Mouse (Mus musculus): ENCODE measurements around the gene L3mbtl1.
A peak's percentile ranks its signal among the peaks of the same experiment; 100 is the strongest.
"Not testable (repeated sequence)": the region's sequence is repeated elsewhere in the genome, so short reads cannot be mapped to it uniquely, and the experiment has no call there.

The L3mbtl1 gene

DNA sequence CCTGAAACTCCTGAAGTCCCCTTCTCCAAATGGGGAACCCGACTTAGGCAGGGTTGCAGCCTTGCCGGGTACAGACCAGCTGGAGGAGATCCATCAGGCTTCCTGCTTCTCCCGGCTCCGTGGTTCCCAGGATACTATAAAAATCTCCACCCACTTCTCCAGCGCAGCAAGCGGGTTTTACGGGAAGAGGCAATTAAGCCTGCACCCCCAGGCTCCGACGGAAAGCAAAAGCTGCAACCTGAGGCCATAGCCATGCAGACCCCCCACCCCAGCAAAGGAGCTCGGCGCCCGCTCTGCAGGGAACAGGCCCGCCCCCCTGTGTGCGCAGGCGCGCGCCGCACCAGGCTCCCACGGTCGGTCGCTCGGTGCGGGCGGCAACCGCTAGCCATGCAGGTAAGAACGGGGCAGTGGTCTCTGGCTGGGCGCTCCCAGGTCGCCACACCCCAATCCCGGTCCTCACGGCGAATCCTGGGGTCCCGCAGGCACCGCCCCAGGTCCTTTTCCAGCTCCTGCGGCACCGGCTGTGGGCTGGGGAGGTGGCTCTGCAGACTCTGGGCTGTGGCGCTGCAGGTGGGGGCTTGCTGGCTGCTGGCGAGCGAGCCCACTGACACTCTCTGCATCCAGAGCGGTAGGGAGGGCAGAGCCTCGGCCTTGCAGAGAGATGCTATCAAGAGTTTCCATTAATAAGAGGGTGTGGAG lies at the start of gene L3mbtl1:
TSS of gene L3mbtl1 (plus strand) at position 325 of the 699 bp plus-strand sequence.
- DNase-seq (ENCODE audit: low spot score): peak; percentile 49

GRCm38 (mm10) chr2:162899256-162899655 lies 44.0 kb upstream of the L3mbtl1 start:
- DNase-seq (ENCODE audit: low spot score): not testable (repeated sequence)

- DNase-seq (ENCODE audit: low spot score): no peak
Observed at GRCm38 (mm10) chr2:162899880-162900589, 43.2 kb upstream of the L3mbtl1 start.

- peak; percentile 17 for DNase-seq (ENCODE audit: low spot score)
Observed at GRCm38 (mm10) chr2:162900590-162900916, 42.7 kb upstream of the L3mbtl1 start.

DNA sequence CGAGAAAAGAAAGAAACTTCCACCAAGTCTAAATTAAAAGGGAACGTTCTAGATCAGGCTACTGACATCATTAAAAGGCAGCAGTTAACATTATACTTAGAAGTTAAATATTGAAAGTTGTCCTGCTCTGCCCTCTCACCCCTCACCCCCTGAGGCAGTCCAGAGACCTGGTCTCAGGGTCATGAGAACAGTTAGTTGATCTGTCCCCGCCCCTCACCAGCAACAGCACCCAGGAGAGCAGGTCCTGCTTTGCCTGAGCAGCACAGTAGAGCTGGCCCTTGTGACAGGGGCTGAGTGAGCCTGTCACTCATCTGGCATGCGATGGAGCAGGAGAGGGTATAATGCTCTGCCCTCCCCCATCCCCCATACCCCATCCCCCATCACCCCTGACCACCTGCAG lies 37.4 kb upstream of the L3mbtl1 start:
- no peak for DNase-seq (ENCODE audit: low spot score)

GRCm38 (mm10) chr2:162908052-162908491 lies 35.2 kb upstream of the L3mbtl1 start:
- peak; percentile 55 for DNase-seq (ENCODE audit: low spot score)

DNA sequence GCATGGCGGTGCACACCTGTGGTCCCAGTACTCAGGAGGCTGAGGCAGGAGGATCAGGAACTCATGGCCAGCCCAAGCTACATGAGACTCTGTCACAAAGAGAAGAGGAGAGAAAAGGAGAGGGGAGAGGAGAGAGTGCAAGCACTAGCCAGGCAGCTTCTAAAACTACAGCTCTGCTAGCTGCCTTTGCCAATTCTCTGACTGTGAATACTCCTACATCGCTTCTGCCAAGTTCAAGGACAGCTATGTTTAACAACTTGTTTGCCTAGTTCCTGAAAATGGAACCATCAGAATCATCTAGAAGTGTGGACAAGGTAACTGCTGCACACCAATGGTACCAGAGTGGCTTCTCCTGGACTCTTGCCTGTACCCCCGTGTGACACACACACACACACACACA lies 29.2 kb upstream of the L3mbtl1 start:
- no peak for DNase-seq (ENCODE audit: low spot score)

DNA sequence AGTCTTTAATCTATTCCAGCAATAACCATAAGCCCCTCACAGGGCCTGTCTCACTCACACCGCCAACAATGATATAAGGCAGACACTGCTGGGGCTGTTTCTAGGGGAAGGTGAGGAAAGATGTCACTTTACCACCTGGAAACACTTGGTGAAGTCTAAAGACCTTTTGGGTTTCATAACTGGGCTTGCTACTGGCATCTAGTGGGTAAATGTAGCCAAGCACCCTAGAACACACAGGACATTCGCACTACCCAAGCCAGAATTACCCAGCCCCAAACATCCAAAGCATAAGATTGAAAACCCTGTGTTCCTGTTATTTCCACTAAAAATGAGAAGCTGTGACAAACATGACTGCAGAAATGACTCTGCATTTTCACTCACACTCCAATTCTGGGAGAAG lies 28.8 kb upstream of the L3mbtl1 start:
- peak; percentile 33 for DNase-seq (ENCODE audit: low spot score)

DNA sequence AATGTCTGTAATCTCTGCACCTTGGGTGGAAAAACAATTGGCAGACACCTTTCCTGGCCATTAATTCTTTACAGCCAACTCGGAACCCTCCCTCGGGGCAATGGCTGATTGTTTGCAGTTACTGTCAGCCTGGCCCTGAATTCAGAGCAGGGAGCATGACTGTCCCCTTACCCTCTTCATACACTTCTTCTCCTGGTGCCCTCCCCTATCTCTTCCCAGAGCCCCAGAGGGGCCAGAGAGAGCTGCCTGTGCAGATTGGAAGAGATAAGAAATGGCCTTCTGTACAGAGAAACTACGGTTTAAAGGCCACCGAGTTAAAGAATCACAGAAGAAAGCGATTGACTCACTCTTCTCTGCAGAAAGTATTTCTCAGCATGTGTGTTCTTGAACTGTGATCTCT lies 23.3 kb upstream of the L3mbtl1 start:
- DNase-seq (ENCODE audit: low spot score): no peak

DNA sequence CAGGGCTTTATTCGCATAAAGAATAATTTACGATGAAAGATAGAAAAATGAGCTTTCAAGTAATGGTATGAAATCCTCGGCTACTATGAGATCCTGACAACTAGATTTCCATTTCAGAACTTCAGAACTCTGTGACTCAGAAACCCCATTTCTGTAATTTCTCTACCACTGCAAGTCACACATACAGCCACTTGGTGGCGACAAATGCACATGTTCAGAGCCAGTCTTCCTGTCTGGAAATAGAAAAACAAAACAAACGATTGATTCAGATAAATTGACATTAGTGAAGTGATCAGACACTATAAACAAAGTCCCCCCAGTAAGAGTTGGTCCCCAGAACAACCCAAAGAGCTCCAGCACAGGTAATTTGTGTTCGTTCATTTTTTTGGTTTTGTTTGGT lies 21.1 kb upstream of the L3mbtl1 start:
- DNase-seq (ENCODE audit: low spot score): peak; percentile 82

- DNase-seq (ENCODE audit: low spot score): no peak
Observed at GRCm38 (mm10) chr2:162922834-162923233, 20.4 kb upstream of the L3mbtl1 start.

GRCm38 (mm10) chr2:162924126-162924525 lies 19.1 kb upstream of the L3mbtl1 start:
- DNase-seq (ENCODE audit: low spot score): no peak

GRCm38 (mm10) chr2:162927918-162928585 lies 15.2 kb upstream of the L3mbtl1 start:
- DNase-seq (ENCODE audit: low spot score): no peak

- no peak for DNase-seq (ENCODE audit: low spot score)
Observed at GRCm38 (mm10) chr2:162929704-162930103, 13.6 kb upstream of the L3mbtl1 start.

- DNase-seq (ENCODE audit: low spot score): no peak
Observed at GRCm38 (mm10) chr2:162930516-162931122, 12.7 kb upstream of the L3mbtl1 start.

DNA sequence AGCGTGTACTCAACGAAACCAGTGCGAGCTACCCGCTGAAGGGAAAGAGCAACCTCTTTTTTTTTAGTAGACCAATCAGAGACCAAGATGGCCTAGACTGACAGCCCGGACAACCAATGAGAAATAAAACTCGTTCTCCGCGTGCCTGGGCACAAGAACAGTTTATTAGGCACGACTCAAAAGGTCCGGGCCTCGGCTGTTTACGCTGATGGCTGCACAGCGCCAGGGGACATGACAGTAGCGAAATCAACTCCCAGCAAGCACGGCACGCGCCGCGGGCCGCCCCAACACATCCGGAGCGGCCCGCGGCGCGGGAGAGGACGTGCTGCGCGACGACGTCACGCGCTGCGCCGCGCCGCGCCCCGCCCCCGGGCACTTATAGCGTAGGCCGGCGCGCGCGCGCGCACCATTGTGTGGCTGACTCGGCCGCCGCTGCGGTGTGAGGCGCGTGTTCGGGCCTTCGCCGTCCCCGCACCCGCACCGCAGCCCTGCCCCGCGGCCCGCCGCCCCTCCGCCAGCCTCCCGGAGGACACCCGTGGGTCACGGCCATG lies 12.1 kb upstream of the L3mbtl1 start, which contains the start of gene Srsf6:
TSS of gene Srsf6 (plus strand) at position 406 of the 551 bp plus-strand sequence.
- peak; percentile 96 for DNase-seq (ENCODE audit: low spot score)

DNA sequence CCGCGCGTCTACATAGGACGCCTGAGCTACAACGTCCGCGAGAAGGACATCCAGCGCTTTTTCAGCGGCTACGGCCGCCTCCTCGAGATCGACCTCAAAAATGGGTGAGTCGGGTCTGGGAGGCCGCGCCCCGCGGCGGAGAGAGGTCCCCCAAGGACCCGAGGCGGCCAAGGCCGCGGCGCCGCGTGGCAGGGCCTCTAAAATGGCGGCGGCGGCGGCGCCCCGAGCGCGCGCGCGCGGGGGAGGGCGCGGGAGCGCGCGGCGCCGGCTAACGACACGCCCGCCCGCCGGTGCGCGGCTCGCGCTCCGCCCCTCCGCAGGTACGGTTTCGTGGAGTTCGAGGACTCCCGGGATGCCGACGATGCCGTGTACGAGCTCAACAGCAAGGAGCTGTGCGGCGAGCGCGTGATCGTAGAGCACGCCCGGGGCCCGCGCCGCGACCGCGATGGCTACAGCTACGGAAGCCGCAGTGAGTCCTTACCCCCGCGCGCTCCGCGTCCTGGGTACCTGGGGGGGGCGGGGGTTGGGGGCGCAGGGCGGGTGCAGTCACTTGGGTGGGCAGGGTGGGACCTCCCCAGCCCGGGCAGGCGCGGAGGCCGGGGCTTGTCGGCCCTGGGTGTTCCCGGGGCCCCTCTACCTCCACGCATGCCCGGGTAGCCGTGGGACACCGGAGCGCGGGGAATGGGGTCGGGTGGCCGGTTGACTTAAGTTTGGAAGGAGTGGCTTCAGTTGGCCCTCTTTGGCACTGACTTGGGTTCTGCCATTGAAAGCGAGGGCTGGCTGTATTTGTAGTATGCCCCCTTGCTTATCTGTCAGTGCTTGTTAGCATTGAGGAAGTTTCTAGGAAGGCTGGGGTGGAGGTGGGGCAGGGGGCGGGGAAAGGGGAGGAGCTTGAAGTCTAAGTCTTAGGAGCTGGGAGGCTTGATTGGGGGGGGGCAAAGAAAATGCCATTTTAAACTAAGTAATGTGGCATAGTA lies 11.3 kb upstream of the L3mbtl1 start:
- peak; percentile 72 for DNase-seq (ENCODE audit: low spot score)

GRCm38 (mm10) chr2:162932706-162933105 lies 10.6 kb upstream of the L3mbtl1 start:
- DNase-seq (ENCODE audit: low spot score): peak; percentile 21

- DNase-seq (ENCODE audit: low spot score): no peak
Observed at GRCm38 (mm10) chr2:162934421-162934820, 8.9 kb upstream of the L3mbtl1 start.

GRCm38 (mm10) chr2:162935700-162936099 lies 7.6 kb upstream of the L3mbtl1 start:
- DNase-seq (ENCODE audit: low spot score): no peak

DNA sequence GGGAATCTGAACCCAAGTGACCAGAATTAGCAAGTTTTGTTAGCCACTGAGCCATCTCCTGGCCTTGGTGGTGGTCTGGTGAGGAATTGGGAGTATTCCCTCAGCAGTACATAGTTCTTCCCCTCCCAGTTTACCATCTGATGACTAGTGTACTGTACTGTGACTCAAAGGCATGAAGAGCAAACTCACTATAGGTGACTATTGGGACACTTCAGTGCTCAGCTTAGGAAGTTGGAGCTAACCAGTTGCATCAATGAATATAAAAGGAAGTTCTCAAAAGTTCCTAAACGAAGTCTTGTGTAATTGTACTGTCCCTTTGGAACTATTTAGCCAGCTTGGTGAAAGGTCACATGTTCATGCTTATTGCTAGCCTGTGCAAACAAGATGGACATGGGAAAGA lies 3.7 kb upstream of the L3mbtl1 start:
- no peak for DNase-seq (ENCODE audit: low spot score)

Data from retina, embryonic 14.5 days (tissue).